Mouse (Mus musculus): ENCODE measurements around the gene Slc17a3. TPM values are rescaled to one million over a fixed set of nuclear protein-coding genes. Genes with fewer than 3 reads are reported as not detected.

The Slc17a3 gene
- polyA plus RNA-seq, 1 experiment from 2014 or later = not detected

- DNase-seq (ENCODE audit: low spot score) = no peak
Observed at GRCm38 (mm10) chr13:23873141-23873540, 33.9 kb downstream of the Slc17a3 start.

GRCm38 (mm10) chr13:23879106-23879505 lies 39.9 kb downstream of the Slc17a3 start:
- no peak for DNase-seq (ENCODE audit: low spot score)

- DNase-seq (ENCODE audit: low spot score) = no peak
Observed at GRCm38 (mm10) chr13:23879636-23880035, 40.4 kb downstream of the Slc17a3 start.

GRCm38 (mm10) chr13:23885540-23885939 lies 46.3 kb downstream of the Slc17a3 start:
- peak; percentile 53 for DNase-seq (ENCODE audit: low spot score)

- DNase-seq (ENCODE audit: low spot score) = no peak
Observed at GRCm38 (mm10) chr13:23887026-23887725, 47.9 kb downstream of the Slc17a3 start.

- no peak for DNase-seq (ENCODE audit: low spot score)
Observed at GRCm38 (mm10) chr13:23889011-23889605, 49.9 kb downstream of the Slc17a3 start.

- DNase-seq (ENCODE audit: low spot score) = no peak
Observed at GRCm38 (mm10) chr13:23892592-23893268, 53.5 kb downstream of the Slc17a3 start.

GRCm38 (mm10) chr13:23893269-23893593 lies 54.0 kb downstream of the Slc17a3 start:
- no peak for DNase-seq (ENCODE audit: low spot score)

- DNase-seq (ENCODE audit: low spot score) = peak; percentile 62
Observed at GRCm38 (mm10) chr13:23898242-23898641, 59.0 kb downstream of the Slc17a3 start.

- DNase-seq (ENCODE audit: low spot score) = no peak
Observed at GRCm38 (mm10) chr13:23906906-23907305, 67.7 kb downstream of the Slc17a3 start.

- DNase-seq (ENCODE audit: low spot score) = peak; percentile 52
Observed at GRCm38 (mm10) chr13:23910121-23910520, 70.9 kb downstream of the Slc17a3 start.

Other genes with a start within 250 kb of the Slc17a3 start
- 1.5 and 2.5 TPM in 2 replicates for gene Hist1h2be, start 218.3 kb upstream of the Slc17a3 start, polyA plus RNA-seq (2015; fragmentation: Nextera tagmentation; extraction: Ambion mirVana)
- gene Hist1h1e, start 216.9 kb upstream of the Slc17a3 start, polyA plus RNA-seq (2015; fragmentation: Nextera tagmentation; extraction: Ambion mirVana) = 33.4 and 35.1 TPM in 2 replicates
- 1.6 and 2.0 TPM in 2 replicates for gene Hist1h2ac, start 155.5 kb upstream of the Slc17a3 start, polyA plus RNA-seq (2015; fragmentation: Nextera tagmentation; extraction: Ambion mirVana)
- gene Hist1h2bc, start 155.2 kb upstream of the Slc17a3 start, polyA plus RNA-seq (2015; fragmentation: Nextera tagmentation; extraction: Ambion mirVana) = 61.5 and 62.8 TPM in 2 replicates
- gene Hist1h1t, start 143.6 kb upstream of the Slc17a3 start, polyA plus RNA-seq (2015; fragmentation: Nextera tagmentation; extraction: Ambion mirVana) = not detected in 2 replicates
- 22.4 and 29.5 TPM in 2 replicates for gene Hist1h4c, start 141.0 kb upstream of the Slc17a3 start, polyA plus RNA-seq (2015; fragmentation: Nextera tagmentation; extraction: Ambion mirVana)
- gene Hfe, start 128.6 kb upstream of the Slc17a3 start, polyA plus RNA-seq (2015; fragmentation: Nextera tagmentation; extraction: Ambion mirVana) = 9.4 and 9.7 TPM in 2 replicates
- 37.5 and 44.7 TPM in 2 replicates for gene Hist1h1c, start 100.6 kb upstream of the Slc17a3 start, polyA plus RNA-seq (2015; fragmentation: Nextera tagmentation; extraction: Ambion mirVana)
- 32.0 and 33.1 TPM in 2 replicates for gene Hist1h3c, start 93.8 kb upstream of the Slc17a3 start, polyA plus RNA-seq (2015; fragmentation: Nextera tagmentation; extraction: Ambion mirVana)
- gene Hist1h2bb, start 92.7 kb upstream of the Slc17a3 start, polyA plus RNA-seq (2015; fragmentation: Nextera tagmentation; extraction: Ambion mirVana) = 10.8 and 12.6 TPM in 2 replicates
- 144 and 155 TPM in 2 replicates for gene Hist1h2ab, start 88.3 kb upstream of the Slc17a3 start, polyA plus RNA-seq (2015; fragmentation: Nextera tagmentation; extraction: Ambion mirVana)
- gene Hist1h3b, start 87.2 kb upstream of the Slc17a3 start, polyA plus RNA-seq (2015; fragmentation: Nextera tagmentation; extraction: Ambion mirVana) = 45.8 and 78.0 TPM in 2 replicates
- 15.5 and 15.6 TPM in 2 replicates for gene Hist1h4b, start 82.4 kb upstream of the Slc17a3 start, polyA plus RNA-seq (2015; fragmentation: Nextera tagmentation; extraction: Ambion mirVana)
- 1.4 and 3.5 TPM in 2 replicates for gene Hist1h4a, start 78.2 kb upstream of the Slc17a3 start, polyA plus RNA-seq (2015; fragmentation: Nextera tagmentation; extraction: Ambion mirVana)
- 42.0 and 56.6 TPM in 2 replicates for gene Hist1h3a, start 77.0 kb upstream of the Slc17a3 start, polyA plus RNA-seq (2015; fragmentation: Nextera tagmentation; extraction: Ambion mirVana)
- 15.8 and 27.4 TPM in 2 replicates for gene Hist1h1a, start 75.8 kb upstream of the Slc17a3 start, polyA plus RNA-seq (2015; fragmentation: Nextera tagmentation; extraction: Ambion mirVana)
- not detected in 2 replicates for gene Trim38, start 69.5 kb upstream of the Slc17a3 start, polyA plus RNA-seq (2015; fragmentation: Nextera tagmentation; extraction: Ambion mirVana)
- gene Slc17a2, start 32.4 kb upstream of the Slc17a3 start, polyA plus RNA-seq (2015; fragmentation: Nextera tagmentation; extraction: Ambion mirVana) = 0.04 TPM in 1 of 2 replicates, not detected in the other
- gene Slc17a1, start 28.3 kb downstream of the Slc17a3 start, polyA plus RNA-seq (2015; fragmentation: Nextera tagmentation; extraction: Ambion mirVana) = 0.09 and 0.13 TPM in 2 replicates
- gene Slc17a4, start 75.6 kb downstream of the Slc17a3 start, polyA plus RNA-seq (2015; fragmentation: Nextera tagmentation; extraction: Ambion mirVana) = 0.10 and 0.23 TPM in 2 replicates
- not detected in 2 replicates for gene Hist1h2ba, start 94.7 kb downstream of the Slc17a3 start, polyA plus RNA-seq (2015; fragmentation: Nextera tagmentation; extraction: Ambion mirVana)
- gene Hist1h2aa, start 95.0 kb downstream of the Slc17a3 start, polyA plus RNA-seq (2015; fragmentation: Nextera tagmentation; extraction: Ambion mirVana) = not detected in 2 replicates
- 0.44 and 0.50 TPM in 2 replicates for gene Scgn, start 151.8 kb downstream of the Slc17a3 start, polyA plus RNA-seq (2015; fragmentation: Nextera tagmentation; extraction: Ambion mirVana)